Mouse (Mus musculus): ENCODE data around the gene Epn2. TPM values are rescaled to one million over a fixed set of nuclear protein-coding genes. Genes with fewer than 3 reads are reported as not detected.

Gene Epn2
- total and polyA plus RNA-seq, 3 experiments, result 20.4 to 24.9 (median 23.1) TPM

- Histone ChIP-seq H3K79me2 (replicated peaks; ENCODE audit: control insufficient read depth, insufficient read depth, low read length) (peaks cover 15% of the 10 kb centered on the region), H3K4me3 (no peak overlapping the region), H3K27me3 (ENCODE audit: control insufficient read depth, insufficient read depth, low read length) (no peaks in the 10 kb centered on the region), H3K4me1 (ENCODE audit: control insufficient read depth, insufficient read depth, low read length) (peaks cover 10% of the 10 kb centered on the region), H3K36me3 (ENCODE audit: control insufficient read depth, insufficient read depth, low read length) (peaks cover 20% of the 10 kb centered on the region), H3K9ac (ENCODE audit: low read depth, low read length) (no peak overlapping the region), H3K27ac (no peak overlapping the region)
- no peak for DNase-seq
- intact Hi-C loops (cut with DNase I), result no loop called here
- TF ChIP-seq CTCF (IDR thresholded peaks at IDR 0.05) (no peak), POLR2A (IDR thresholded peaks at IDR 0.05; ENCODE audit: insufficient read depth, low read depth, low read length) (no peak), EP300 (IDR thresholded peaks at IDR 0.05; ENCODE audit: insufficient read depth, low read depth, low read length) (no peak)
These were observed 28.9 kb downstream of the Epn2 start for GRCm38 (mm10) chr11:61550631-61551030.

GRCm38 (mm10) chr11:61547710-61548109 is 31.8 kb downstream of the Epn2 start:
- no peak for DNase-seq
- Histone ChIP-seq H3K4me1 (ENCODE audit: control insufficient read depth, insufficient read depth, low read length) (peaks cover 6% of the 10 kb centered on the region), H3K27ac (no peak overlapping the region), H3K79me2 (replicated peaks; ENCODE audit: control insufficient read depth, insufficient read depth, low read length) (peaks cover 16% of the 10 kb centered on the region), H3K27me3 (ENCODE audit: control insufficient read depth, insufficient read depth, low read length) (no peaks in the 10 kb centered on the region), H3K9ac (ENCODE audit: low read depth, low read length) (no peak overlapping the region), H3K36me3 (ENCODE audit: control insufficient read depth, insufficient read depth, low read length) (peaks cover 28% of the 10 kb centered on the region), H3K4me3 (no peak overlapping the region)
- TF ChIP-seq POLR2A (IDR thresholded peaks at IDR 0.05; ENCODE audit: insufficient read depth, low read depth, low read length) (no peak), CTCF (IDR thresholded peaks at IDR 0.05) (no peak), EP300 (IDR thresholded peaks at IDR 0.05; ENCODE audit: insufficient read depth, low read depth, low read length) (no peak)
- WGBS, result 87% methylated on average over 4 of the region's 4 CpGs
- intact Hi-C loops (cut with DNase I), result no loop called here

- Histone ChIP-seq H3K27ac (no peak overlapping the region), H3K4me3 (no peak overlapping the region), H3K9ac (ENCODE audit: low read depth, low read length) (no peak overlapping the region), H3K36me3 (ENCODE audit: control insufficient read depth, insufficient read depth, low read length) (peaks cover 27% of the 10 kb centered on the region), H3K4me1 (ENCODE audit: control insufficient read depth, insufficient read depth, low read length) (peaks cover 12% of the 10 kb centered on the region), H3K79me2 (replicated peaks; ENCODE audit: control insufficient read depth, insufficient read depth, low read length) (peaks cover 16% of the 10 kb centered on the region), H3K27me3 (ENCODE audit: control insufficient read depth, insufficient read depth, low read length) (no peaks in the 10 kb centered on the region)
- DNase-seq, result no peak
- intact Hi-C loops (cut with DNase I), result no loop called here
- 80% methylated on average over 10 of the region's 10 CpGs for WGBS
- TF ChIP-seq POLR2A (IDR thresholded peaks at IDR 0.05; ENCODE audit: insufficient read depth, low read depth, low read length), result no peak
- TF ChIP-seq CTCF (IDR thresholded peaks at IDR 0.05), result no peak
These were observed 33.0 kb downstream of the Epn2 start for GRCm38 (mm10) chr11:61546452-61546851.

GRCm38 (mm10) chr11:61545586-61545985 is 33.9 kb downstream of the Epn2 start:
- Histone ChIP-seq H3K4me3 (no peak overlapping the region), H3K9ac (ENCODE audit: low read depth, low read length) (no peak overlapping the region), H3K27me3 (ENCODE audit: control insufficient read depth, insufficient read depth, low read length) (no peaks in the 10 kb centered on the region), H3K36me3 (ENCODE audit: control insufficient read depth, insufficient read depth, low read length) (peaks cover 32% of the 10 kb centered on the region), H3K27ac (no peak overlapping the region; the same call in 1 of the 2 replicates), H3K79me2 (replicated peaks; ENCODE audit: control insufficient read depth, insufficient read depth, low read length) (peaks cover 16% of the 10 kb centered on the region), H3K4me1 (ENCODE audit: control insufficient read depth, insufficient read depth, low read length) (peaks cover 14% of the 10 kb centered on the region)
- intact Hi-C loops (cut with DNase I), result no loop called here
- TF ChIP-seq EP300 (IDR thresholded peaks at IDR 0.05; ENCODE audit: insufficient read depth, low read depth, low read length) (no peak), POLR2A (IDR thresholded peaks at IDR 0.05; ENCODE audit: insufficient read depth, low read depth, low read length) (no peak), CTCF (IDR thresholded peaks at IDR 0.05) (no peak)
- DNase-seq, result no peak
- 63% methylated on average over 2 of the region's 2 CpGs for WGBS

GRCm38 (mm10) chr11:61541106-61541505 is 38.4 kb downstream of the Epn2 start:
- Histone ChIP-seq H3K27me3 (ENCODE audit: control insufficient read depth, insufficient read depth, low read length) (no peaks in the 10 kb centered on the region), H3K4me1 (ENCODE audit: control insufficient read depth, insufficient read depth, low read length) (peaks cover 22% of the 10 kb centered on the region), H3K79me2 (replicated peaks; ENCODE audit: control insufficient read depth, insufficient read depth, low read length) (peaks cover 9% of the 10 kb centered on the region), H3K27ac (peak overlapping the region; percentile 16; the same call in 1 of the 2 replicates), H3K9ac (ENCODE audit: low read depth, low read length) (no peak overlapping the region), H3K4me3 (no peak overlapping the region), H3K36me3 (ENCODE audit: control insufficient read depth, insufficient read depth, low read length) (peaks cover 45% of the 10 kb centered on the region)
- WGBS, result 95% methylated on average over 2 of the region's 2 CpGs
- DNase-seq, result no peak
- intact Hi-C loops (cut with DNase I), result no loop called here
- TF ChIP-seq EP300 (IDR thresholded peaks at IDR 0.05; ENCODE audit: insufficient read depth, low read depth, low read length) (no peak), CTCF (IDR thresholded peaks at IDR 0.05) (no peak), POLR2A (IDR thresholded peaks at IDR 0.05; ENCODE audit: insufficient read depth, low read depth, low read length) (no peak)

- Histone ChIP-seq H3K9ac (ENCODE audit: low read depth, low read length) (no peak overlapping the region), H3K36me3 (ENCODE audit: control insufficient read depth, insufficient read depth, low read length) (peaks cover 43% of the 10 kb centered on the region), H3K4me3 (no peak overlapping the region), H3K27me3 (ENCODE audit: control insufficient read depth, insufficient read depth, low read length) (no peaks in the 10 kb centered on the region), H3K4me1 (ENCODE audit: control insufficient read depth, insufficient read depth, low read length) (peaks cover 22% of the 10 kb centered on the region), H3K79me2 (replicated peaks; ENCODE audit: control insufficient read depth, insufficient read depth, low read length) (peaks cover 7% of the 10 kb centered on the region), H3K27ac (no peak overlapping the region)
- WGBS, result 92% methylated on average over 7 of the region's 7 CpGs
- TF ChIP-seq POLR2A (IDR thresholded peaks at IDR 0.05; ENCODE audit: insufficient read depth, low read depth, low read length), result no peak
- TF ChIP-seq EP300 (IDR thresholded peaks at IDR 0.05; ENCODE audit: insufficient read depth, low read depth, low read length), result no peak
- no peak for TF ChIP-seq CTCF (IDR thresholded peaks at IDR 0.05)
- no peak for DNase-seq
- intact Hi-C loops (cut with DNase I), result no loop called here
These were observed 38.8 kb downstream of the Epn2 start for GRCm38 (mm10) chr11:61540642-61541041.

Measured in heart, adult 2 months (tissue).